Mouse (Mus musculus) lung, embryonic 15.5 days (tissue): Measurements from ENCODE around the gene Ralb. TPM values are rescaled to one million over a fixed set of nuclear protein-coding genes. Genes with fewer than 3 reads are reported as not detected.

Source experiments
- ATAC-seq: fragments of 200-750 bp; cut with Nextera tagmentation; 2 replicates; pipeline ENCODE4 v1.8.0; 2017; ENCODE audit warnings: moderate number of reproducible peaks, borderline replicate concordance; ENCODE audit not compliant: low FRiP score, low TSS enrichment; ENCODE audit errors: extremely low read depth
- H3K27ac ChIP-seq: fragments of 300-500 bp; sonication (generic); 2 replicates; pipeline ENCODE4 v1.5.1; 2015; ENCODE audit warnings: moderate library complexity, mild to moderate bottlenecking, inconsistent platforms
- H3K27me3 ChIP-seq: fragments of 300-500 bp; sonication (generic); 2 replicates; pipeline ENCODE4 v1.6.1; 2015; ENCODE audit warnings: inconsistent platforms
- H3K36me3 ChIP-seq: fragments of 300-500 bp; sonication (generic); 2 replicates; pipeline ENCODE4 v1.6.1; 2015; ENCODE audit warnings: inconsistent platforms
- H3K4me1 ChIP-seq: fragments of 300-500 bp; sonication (generic); 2 replicates; pipeline ENCODE4 v1.6.1; 2015; ENCODE audit warnings: inconsistent platforms
- H3K4me2 ChIP-seq: fragments of 300-500 bp; sonication (generic); 2 replicates; pipeline ENCODE4 v1.6.1; 2015; ENCODE audit warnings: inconsistent platforms, mild to moderate bottlenecking, moderate library complexity
- H3K4me3 ChIP-seq: fragments of 300-500 bp; sonication (generic); 2 replicates; pipeline ENCODE4 v1.5.1; 2015; ENCODE audit warnings: mild to moderate bottlenecking, inconsistent platforms
- H3K9ac ChIP-seq: fragments of 300-500 bp; sonication (generic); 2 replicates; pipeline ENCODE4 v1.6.1; 2015; ENCODE audit warnings: inconsistent platforms
- H3K9me3 ChIP-seq: fragments of 300-500 bp; sonication (generic); 2 replicates; pipeline ENCODE4 v1.6.1; 2016; ENCODE audit warnings: inconsistent platforms
- WGBS: fragments of 180-500 bp; shearing (Covaris S2); methylation state at CpG from one replicate; pipeline ENCODE4 v1.1.7; 2015; 5-methylcytosine and 5-hydroxymethylcytosine counted together
- polyA plus RNA-seq: library from polyadenylated mRNA; unstranded; fragments of >200 nt; fragmentation: Nextera tagmentation; extraction: Ambion mirVana; gene quantifications from 2 replicates; pipeline ENCODE4 v1.2.1, GENCODE M21; 2015

The Ralb gene
- polyA plus RNA-seq, 1 experiment from 2014 or later, result 264 TPM

DNA sequence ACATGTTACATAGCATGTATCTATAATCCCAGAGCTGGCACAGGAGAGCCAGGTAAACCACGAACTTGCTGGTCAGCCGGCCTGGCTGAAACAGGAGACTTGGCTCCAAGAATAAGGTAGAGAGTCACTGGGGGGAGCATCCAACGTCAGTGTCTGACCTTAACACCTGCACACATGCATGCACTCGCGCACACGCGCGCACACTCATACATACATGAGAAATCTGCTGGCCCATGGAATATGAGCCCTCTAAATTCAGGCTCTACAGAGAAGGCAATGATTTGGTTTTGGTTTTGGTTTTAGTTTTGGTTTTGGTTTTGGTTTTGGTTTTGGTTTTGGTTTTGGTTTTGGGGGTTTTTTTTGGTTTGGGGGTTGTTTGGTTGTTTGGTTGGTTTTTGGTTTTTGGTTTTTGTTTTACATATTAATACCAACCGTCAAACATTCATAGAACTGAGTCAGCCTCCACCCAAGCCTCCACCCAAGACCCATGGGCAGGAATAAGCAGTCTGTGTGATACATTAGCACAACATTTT, 66.4 kb downstream of the Ralb start:
- WGBS, result 89% methylated on average over 9 of the region's 9 CpGs
- no peaks in the 10 kb centered on the region for H3K27me3 ChIP-seq
- ATAC-seq, result no peak

DNA sequence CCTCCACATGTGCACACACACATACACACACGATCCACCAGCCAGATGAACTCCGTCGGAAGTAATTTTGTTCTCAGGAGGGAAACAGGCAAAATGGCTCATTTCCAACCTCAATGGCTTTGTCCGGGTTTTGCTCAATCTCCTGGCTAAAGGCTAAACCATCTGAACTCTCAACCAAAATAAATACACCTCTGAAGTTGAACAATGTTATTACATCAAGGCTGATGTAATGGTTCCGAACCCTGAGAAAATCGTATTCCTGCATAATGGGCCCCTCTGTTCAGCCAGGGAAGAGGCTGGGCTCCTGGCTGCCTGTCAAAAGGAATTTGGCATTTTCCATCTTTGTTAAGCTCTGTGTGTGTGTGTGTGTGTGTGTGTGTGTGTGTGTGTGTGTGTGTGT, 67.2 kb downstream of the Ralb start:
- H3K4me3 ChIP-seq, result no peak overlapping the region
- no peak overlapping the region for H3K27ac ChIP-seq
- H3K4me2 ChIP-seq, result no peak overlapping the region
- no peak overlapping the region for H3K9ac ChIP-seq
- no peaks in the 10 kb centered on the region for H3K4me1 ChIP-seq
- no peaks in the 10 kb centered on the region for H3K36me3 ChIP-seq
- 51% methylated on average over 6 of the region's 6 CpGs for WGBS
- H3K27me3 ChIP-seq, result no peaks in the 10 kb centered on the region
- no peaks in the 10 kb centered on the region for H3K9me3 ChIP-seq
- ATAC-seq, result no peak

More for the DNA sequence above, 66.4 kb downstream of the Ralb start:
- Histone ChIP-seq H3K36me3 (no peaks in the 10 kb centered on the region), H3K4me2 (no peak overlapping the region), H3K27ac (no peak overlapping the region), H3K9me3 (no peaks in the 10 kb centered on the region), H3K9ac (no peak overlapping the region), H3K4me3 (no peak overlapping the region), H3K4me1 (no peaks in the 10 kb centered on the region)

DNA sequence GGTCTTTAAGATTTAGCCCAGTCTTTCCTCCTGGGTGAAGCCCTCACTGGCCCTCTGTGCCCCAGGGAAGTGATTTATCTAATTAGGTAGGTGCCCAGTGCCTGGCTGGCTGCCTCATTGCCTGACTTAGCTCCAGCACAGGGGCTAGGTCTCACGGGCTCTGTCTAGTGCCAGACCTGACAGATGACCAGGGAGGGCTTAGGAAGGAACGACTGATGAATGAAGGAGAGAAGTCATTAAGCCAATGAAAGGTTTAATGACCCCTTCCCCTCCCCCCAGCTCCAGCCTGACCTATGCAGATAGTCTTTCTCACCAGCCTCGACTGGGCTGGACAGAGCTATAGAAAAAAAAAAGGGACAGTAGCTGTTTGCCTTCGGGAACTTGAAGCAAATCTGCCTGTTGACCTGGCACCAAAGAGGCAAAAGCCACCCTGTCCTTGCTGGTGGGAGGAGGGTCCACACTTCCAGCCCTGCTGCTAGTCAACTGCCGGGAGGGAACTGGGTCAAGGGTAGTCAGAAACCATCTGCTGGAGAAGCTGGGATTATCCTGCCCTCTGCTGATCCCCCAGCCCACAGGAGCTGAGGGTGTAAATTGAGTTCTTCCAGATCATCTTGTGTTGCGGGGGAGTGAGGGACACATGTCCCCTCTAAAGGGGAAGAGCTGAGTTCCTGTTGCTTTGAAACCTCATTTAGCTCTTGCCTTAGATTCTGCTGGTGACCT, 80.3 kb downstream of the Ralb start:
- WGBS, result 22% methylated on average over 6 of the region's 6 CpGs
- Histone ChIP-seq H3K4me3 (no peak overlapping the region), H3K36me3 (no peaks in the 10 kb centered on the region), H3K4me1 (peaks cover 21% of the 10 kb centered on the region), H3K9ac (no peak overlapping the region), H3K4me2 (no peak overlapping the region), H3K27me3 (peaks cover 65% of the 10 kb centered on the region), H3K27ac (no peak overlapping the region), H3K9me3 (no peaks in the 10 kb centered on the region)
- ATAC-seq, result no peak

DNA sequence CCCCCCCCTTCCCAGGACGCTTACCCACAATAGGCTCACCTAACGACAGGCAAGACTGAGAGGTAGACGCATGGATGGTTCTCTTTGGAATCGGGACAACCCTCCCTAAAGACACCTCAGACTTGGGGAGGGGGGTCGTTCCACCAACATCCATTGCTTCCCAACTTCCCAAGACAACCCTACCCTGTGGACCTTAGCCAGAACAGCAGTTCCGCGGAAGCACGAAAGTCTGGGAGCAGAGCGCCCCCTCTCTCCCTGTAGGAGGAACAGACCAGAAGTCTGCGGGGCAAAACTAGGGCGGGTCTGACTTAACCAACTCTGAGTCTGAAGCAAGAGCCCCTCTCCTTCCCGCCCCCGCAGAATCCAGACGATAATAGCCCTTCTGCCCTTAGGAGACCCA, 81.1 kb downstream of the Ralb start:
- Histone ChIP-seq H3K4me1 (peaks cover 21% of the 10 kb centered on the region), H3K4me3 (no peak overlapping the region), H3K9ac (no peak overlapping the region), H3K36me3 (no peaks in the 10 kb centered on the region), H3K9me3 (no peaks in the 10 kb centered on the region), H3K27me3 (peaks cover 73% of the 10 kb centered on the region), H3K27ac (no peak overlapping the region), H3K4me2 (peak overlapping the region; percentile 100; the same call in 1 of the 2 replicates)
- 7% methylated on average over 14 of the region's 14 CpGs for WGBS
- no peak for ATAC-seq

DNA sequence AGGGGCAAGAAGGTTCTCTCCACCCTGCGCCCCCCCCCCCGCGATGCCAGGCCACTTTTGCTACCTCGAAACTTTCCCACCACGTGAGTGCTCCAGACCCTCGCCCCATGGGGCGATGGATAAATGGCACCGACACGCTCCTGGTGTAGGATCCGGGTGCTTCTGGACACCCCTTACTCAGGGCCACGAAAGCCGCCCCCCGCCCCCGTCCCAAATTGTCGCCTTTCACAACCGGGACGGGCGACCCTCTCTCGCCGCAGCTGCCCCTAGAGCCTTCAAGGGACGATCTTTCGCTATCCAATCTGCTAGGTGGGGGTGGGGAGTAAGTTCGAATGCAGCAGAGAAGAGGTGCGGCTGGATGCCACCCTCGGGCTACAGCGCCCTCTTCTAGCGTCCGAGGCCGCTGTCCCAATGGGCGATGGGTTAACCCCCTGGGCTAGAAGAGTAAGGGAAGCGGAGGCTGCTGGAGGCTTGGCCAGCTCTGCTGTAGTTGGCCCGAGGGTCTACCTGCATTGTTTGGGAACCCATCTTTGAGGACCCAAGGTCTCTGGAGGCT, 82.1 kb downstream of the Ralb start:
- Histone ChIP-seq H3K27ac (no peak overlapping the region), H3K9me3 (no peaks in the 10 kb centered on the region), H3K36me3 (no peaks in the 10 kb centered on the region), H3K9ac (no peak overlapping the region), H3K4me1 (peaks cover 21% of the 10 kb centered on the region), H3K4me3 (peak overlapping the region; percentile 60), H3K4me2 (peak overlapping the region; percentile 100), H3K27me3 (peaks cover 83% of the 10 kb centered on the region)
- ATAC-seq, result no peak
- WGBS, result 2% methylated on average over 31 of the region's 32 CpGs

DNA sequence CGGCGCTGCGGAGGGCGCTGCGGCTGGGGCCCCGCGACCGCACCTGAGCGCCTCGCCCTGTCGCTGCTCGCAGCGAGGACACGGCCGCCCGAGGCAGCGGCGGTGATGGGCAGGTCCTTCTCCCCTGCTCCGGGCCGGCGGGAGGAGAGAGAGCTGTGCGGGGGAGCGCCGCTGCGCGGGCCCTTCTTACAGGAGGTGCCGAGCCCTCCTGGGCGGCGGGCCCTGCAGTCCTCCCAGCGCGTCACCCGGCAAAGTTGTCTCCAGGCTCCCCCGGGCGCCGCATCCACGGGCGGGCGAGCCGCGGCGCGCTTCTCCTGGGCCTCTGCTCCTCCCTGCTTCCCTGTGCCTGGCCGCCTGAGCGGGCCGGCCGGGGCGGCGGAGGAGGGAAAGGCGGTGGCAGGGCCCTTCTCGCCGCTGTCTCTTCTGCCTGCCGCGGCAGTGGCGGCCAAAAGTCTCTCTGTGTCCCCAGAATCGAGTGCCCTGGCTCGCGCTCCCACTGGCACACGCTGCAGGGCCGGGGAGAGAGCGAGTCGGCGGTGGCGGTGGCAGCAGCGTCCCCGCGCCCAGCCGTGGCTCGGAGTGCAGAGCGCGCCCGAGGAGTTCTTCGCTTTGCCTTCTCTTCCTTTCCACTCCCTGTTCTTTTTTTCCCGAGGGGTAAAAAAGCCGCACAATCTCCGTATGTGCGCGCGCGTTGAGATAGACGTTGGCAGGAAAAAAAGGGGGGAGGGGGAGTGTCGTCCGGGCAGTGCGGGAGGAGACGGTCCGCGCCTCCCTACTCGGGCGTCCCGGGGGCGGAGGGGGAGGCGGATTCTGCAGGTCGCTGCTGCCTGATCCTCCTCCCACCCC, 82.8 kb downstream of the Ralb start, which contains the start of gene Inhbb:
Gene Inhbb, minus strand, starts transcription at position 673 of the 846 bp plus-strand sequence.
- H3K4me2 ChIP-seq, result peak within 1 kb of the TSS; percentile 100
- H3K36me3 ChIP-seq, result no peaks in the 10 kb centered on the region
- 0 out of 2 replicates have a peak, but pooled peaks have one; percentile 8 for ATAC-seq
- H3K4me1 ChIP-seq, result peaks cover 21% of the 10 kb centered on the region
- peak within 1 kb of the TSS; percentile 60 for H3K4me3 ChIP-seq
- H3K9me3 ChIP-seq, result no peaks in the 10 kb centered on the region
- H3K9ac ChIP-seq, result peak within 1 kb of the TSS; percentile 42
- H3K27ac ChIP-seq, result no peak within 1 kb of the TSS
- peaks cover 90% of the 10 kb centered on the region for H3K27me3 ChIP-seq
- under 1% methylated on average over 83 of the region's 92 CpGs for WGBS

DNA sequence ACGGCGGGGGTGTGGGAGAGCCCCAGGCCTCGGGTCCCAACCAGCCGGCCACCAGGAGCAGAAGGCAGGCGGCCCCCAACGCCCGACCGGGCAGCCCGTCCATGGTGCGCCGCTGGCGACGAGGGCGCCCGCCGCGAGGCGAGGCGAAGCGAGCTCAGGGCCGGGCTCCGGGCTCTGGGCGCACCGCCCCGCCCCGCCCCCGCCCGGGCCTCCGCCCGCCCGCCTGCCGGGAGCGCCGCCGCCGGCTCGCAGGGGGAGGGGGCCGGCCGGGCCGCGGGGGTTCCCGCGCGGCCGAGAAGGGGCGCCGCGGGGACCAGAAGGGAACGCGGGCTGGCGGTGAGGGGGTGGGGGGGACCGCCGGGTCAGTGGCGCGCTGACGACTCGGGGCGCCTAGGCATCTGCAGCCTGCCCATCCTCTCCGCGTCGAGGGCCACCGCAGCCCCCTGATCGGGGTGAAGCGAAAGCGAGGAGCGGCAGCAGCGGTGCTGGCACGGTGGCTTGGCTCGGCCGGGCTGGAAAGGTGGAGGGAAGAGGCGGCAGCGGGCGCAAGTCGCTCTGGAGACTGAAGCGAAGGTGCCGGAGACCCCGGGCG, 83.5 kb downstream of the Ralb start:
- H3K27ac ChIP-seq, result no peak overlapping the region
- no peaks in the 10 kb centered on the region for H3K36me3 ChIP-seq
- ATAC-seq, result peak; percentile 60; the same call in 1 of the 2 replicates
- peak overlapping the region; percentile 60 for H3K4me3 ChIP-seq
- peak overlapping the region; percentile 42 for H3K9ac ChIP-seq
- peak overlapping the region; percentile 100 for H3K4me2 ChIP-seq
- under 1% methylated on average over 50 of the region's 78 CpGs for WGBS
- H3K4me1 ChIP-seq, result peaks cover 21% of the 10 kb centered on the region
- no peaks in the 10 kb centered on the region for H3K9me3 ChIP-seq
- H3K27me3 ChIP-seq, result peaks cover 98% of the 10 kb centered on the region

Other genes starting within 250 kb of the Ralb start
- 0.30 and 0.34 TPM in 2 replicates for gene Inhbb, start 82.5 kb downstream of the Ralb start, polyA plus RNA-seq
- gene Tmem185b, start 21.4 kb upstream of the Ralb start, polyA plus RNA-seq, result 30.5 and 32.6 TPM in 2 replicates
- 43.7 and 45.9 TPM in 2 replicates for gene Epb41l5, start 144.2 kb upstream of the Ralb start, polyA plus RNA-seq